Mouse (Mus musculus) frontal cortex, adult (tissue): ENCODE data around the gene Ogdh.
"Not testable (repeated sequence)": the region's sequence is repeated elsewhere in the genome, so short reads cannot be mapped to it uniquely, and the experiment has no call there.

ENCODE experiments used
- ATAC-seq: cut with Nextera tagmentation; 2 replicates; pipeline ENCODE4 v1.9.2; 2017; ENCODE audit warnings: mild to moderate bottlenecking, moderate library complexity, mixed read lengths; ENCODE audit not compliant: low TSS enrichment

Ogdh gene

GRCm38 (mm10) chr11:6291401-6292115 is at the start of gene Ogdh:
Ogdh (plus strand) TSS chr11:6291633.
- peak; percentile 93 for ATAC-seq

- ATAC-seq = no peak
Observed at GRCm38 (mm10) chr11:6244707-6245106, 46.7 kb upstream of the Ogdh start.

- ATAC-seq = no peak
Observed at GRCm38 (mm10) chr11:6252248-6252647, 39.2 kb upstream of the Ogdh start.

- ATAC-seq = no peak
Observed at GRCm38 (mm10) chr11:6252824-6253223, 38.6 kb upstream of the Ogdh start.

GRCm38 (mm10) chr11:6254602-6255001 is 36.8 kb upstream of the Ogdh start:
- ATAC-seq = not testable (repeated sequence)

DNA sequence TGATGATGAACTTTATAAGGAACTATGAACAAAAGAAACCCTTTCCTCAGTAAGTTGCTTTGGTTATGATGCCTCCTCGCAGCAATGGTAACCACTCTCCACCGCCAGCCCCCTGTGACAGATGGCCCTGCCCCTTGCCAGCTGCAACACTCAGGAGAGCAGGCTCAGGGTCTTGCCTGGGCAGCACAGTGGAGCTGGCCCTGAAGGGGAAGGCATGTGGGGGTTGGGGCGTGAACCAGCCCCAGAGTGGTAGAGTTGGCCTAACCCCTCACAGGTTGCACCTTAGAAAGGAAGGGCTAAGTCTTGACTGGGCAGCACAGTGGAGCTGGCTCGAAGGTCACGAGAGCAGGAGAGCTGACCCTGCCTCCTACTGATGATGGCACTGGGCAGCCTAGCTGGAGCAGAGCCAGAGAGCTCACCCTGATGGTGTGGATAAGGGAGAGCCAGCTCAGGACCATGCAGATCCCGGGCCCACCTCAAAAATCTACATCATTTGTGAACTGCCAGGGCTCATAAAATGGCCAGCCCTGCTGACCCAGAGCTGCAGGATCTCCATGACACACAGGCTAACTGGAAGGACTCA is 34.9 kb upstream of the Ogdh start:
- no peak for ATAC-seq

- ATAC-seq = no peak
Observed at GRCm38 (mm10) chr11:6259413-6259812, 32.0 kb upstream of the Ogdh start.

GRCm38 (mm10) chr11:6261434-6262082 is 29.9 kb upstream of the Ogdh start:
- peak; percentile 78 for ATAC-seq

- ATAC-seq = no peak
Observed at GRCm38 (mm10) chr11:6266621-6267020, 24.8 kb upstream of the Ogdh start.

- peak; percentile 98 for ATAC-seq
Observed at GRCm38 (mm10) chr11:6267320-6268254, 23.8 kb upstream of the Ogdh start, which contains the start of gene Ddx56. Ddx56 (minus strand) TSS chr11:6267772.

DNA sequence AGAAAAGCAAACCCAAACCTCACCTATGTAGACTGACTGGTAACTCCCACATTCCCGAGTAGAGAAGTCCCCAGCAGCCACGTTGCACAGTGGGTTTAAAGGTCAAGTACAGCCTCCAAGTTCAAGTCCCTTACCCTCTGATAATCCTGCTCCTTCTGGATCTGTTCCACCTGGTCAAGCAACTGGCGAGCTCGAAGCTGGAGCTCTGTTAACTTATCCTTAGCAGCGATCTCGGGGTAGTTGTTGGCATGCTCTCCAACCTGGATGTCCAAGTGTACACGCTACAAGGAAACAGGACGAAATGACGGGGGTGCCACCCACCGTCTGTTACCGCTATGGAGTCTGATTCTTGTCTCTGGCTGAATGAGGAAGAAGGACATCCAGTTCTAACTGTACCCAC is 17.8 kb upstream of the Ogdh start:
- ATAC-seq = 0 out of 2 replicates have a peak, but pooled peaks have one; percentile 11

- peak; percentile 96 for ATAC-seq
Observed at GRCm38 (mm10) chr11:6274387-6275093, 16.9 kb upstream of the Ogdh start, which contains the start of gene Tmed4. Tmed4 (minus strand) TSS chr11:6274870.

DNA sequence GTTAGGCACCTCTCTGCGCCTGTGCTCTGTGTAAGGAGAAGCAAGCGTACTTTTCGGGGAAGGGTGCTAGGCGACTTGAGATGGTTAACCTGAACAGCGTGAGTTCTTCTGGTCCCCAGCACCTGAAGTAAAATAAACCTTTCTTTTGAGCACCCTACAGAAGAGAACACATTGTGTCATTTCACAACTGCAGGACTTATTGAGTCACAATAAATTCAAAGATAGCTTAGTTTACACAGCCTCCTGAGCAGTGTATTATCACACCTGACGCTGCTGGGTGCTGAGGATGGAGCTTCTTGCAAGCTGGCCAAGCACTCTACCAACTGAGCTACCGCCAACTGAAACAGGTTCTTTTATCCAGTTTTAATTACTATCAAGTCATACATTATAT is 16.3 kb upstream of the Ogdh start:
- ATAC-seq = no peak

DNA sequence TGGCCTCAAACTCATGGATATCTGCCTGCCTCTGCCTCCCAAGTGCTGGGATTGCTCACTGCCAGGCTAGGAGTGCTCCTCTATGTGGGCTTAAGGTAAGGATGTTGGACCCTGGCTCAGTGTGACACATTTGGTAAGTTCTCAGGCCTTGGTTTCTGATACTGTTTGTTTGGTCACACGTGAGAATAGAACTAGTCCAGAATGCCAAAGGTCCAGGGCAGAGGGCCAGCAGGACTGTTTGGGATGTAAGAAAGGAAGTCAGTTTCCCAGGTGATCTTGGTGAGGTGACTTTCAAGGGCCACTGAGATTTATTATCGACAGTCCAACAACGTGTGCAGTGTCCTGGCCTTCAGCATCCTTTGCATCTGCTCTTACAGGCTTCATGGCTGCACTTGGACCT is 15.0 kb upstream of the Ogdh start:
- no peak for ATAC-seq

DNA sequence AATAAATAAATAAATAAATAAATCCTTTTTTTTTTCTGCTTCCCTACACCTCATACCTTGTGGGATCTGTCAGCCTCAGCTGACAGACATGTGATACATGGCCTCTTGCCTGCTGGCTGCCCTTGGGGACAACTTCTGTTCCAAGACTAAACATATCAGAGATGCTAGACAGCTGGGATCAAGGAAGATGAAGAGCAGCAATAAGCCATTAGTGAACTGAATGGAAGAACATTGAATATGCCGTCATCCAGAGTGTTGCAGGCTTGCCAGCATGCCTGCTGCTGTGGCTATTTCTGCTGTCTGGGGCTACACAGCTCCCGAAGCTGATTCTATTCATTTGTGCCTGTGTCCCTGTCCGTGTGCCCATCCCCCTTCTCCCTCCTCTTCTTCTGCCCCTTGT is 8.5 kb upstream of the Ogdh start:
- no peak for ATAC-seq

GRCm38 (mm10) chr11:6290138-6290537 is 1.3 kb upstream of the Ogdh start:
- ATAC-seq = no peak

DNA sequence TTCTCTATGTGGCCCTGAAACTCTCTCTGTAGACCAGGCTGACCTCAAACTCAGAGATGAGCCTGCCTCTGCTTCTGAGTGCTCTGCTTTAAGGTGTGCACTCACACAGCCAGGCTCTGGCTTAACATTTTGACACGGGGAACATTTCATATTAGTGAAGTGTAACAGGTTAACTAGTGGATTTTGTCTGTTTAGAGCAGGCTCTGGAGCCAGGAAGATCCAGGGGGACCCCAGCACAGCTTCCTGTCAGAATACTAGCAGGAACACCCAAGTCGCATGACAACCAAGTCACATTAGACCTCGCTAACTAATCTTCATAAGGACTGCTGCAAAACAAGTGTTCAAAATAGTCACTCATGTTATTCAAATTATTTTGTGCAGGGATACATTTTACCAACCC is 550 bp upstream of the Ogdh start:
- ATAC-seq = no peak

DNA sequence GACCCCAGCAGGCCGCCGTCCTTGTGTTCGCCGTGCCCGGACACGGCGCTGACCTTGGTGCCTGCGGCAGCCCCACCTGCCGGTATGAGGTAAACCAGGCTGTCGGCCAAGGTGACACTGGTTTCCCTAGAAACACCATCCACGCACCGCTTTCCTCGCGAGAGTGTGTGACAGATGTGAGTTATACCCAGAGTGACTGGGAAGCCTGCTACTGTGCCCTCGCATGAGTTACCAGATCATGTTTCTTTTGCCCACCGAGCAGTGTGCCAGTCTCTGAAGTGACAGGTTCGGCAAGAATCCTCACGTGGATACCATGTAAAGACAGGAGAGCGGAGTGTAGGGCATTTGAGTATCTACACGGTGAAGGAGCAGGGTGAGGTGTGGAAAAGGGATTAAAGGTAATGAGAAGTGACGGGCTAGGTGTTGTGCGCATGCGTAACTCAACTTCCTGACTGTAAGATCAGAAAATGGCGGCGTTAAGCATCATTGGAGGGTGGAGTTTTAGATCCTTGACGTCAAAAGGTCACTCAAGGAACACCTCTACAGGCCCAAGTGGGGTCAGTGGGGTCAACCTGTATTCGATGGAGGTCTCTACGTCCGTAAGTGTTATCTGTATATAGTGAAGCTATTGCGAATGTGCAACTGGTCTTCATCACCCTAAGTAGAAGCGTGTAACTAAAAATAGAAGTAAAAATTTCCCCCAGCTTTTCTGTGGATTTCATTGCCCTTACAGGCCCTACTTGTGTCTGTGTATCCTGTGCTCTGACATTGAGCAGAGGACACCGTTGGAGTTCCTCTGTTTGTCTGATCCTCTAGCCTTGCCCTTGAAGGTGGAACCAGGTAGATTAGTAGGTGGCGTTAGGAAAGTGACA is 919 bp downstream of the Ogdh start:
- ATAC-seq = peak; percentile 62

DNA sequence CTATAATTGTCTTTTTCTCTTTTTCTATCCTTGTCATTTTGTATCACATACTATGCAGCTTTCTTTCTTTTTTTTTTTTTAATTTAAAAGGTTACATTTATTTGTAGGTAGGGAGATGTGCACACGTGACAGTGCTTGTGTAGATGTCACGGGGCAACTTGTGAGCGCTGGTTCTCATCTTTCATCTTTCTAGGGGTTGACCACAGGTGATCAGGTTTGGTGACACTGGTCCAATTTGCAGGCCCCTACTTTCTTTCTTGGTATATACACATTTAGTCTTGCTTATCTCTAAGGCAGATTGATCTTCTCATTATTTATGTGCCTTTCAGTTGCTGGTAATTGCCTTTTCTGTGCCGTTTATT is 1.5 kb downstream of the Ogdh start:
- no peak for ATAC-seq

DNA sequence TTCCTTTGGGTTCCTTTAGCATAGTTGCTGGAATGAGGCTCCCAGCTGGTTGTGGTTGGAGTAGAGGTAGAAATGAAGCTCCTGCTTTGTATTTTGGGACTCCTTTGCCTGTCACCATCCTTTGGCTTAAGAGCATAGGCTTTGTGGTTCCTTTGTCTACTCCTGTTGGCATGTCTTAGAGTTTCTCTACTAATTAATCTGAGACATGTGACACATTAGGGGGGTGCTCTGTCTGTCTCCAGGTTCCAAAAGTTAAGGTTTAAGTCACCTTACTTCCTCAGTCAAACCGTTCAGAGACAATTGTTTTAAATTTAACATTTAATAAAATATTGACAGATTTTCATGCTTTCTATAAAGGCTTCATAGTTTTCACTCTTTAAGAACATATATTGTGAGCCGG is 2.2 kb downstream of the Ogdh start:
- ATAC-seq = no peak
